Mouse (Mus musculus) thymus, adult 18-20 months (tissue): ENCODE results near the gene Anxa5.

Source experiments
- DNase-seq, 2 experiments: peaks; one replicate each; pipeline ENCODE4 v3.0.0; 2022; ENCODE audit warnings: mixed read lengths in 2 of 2

Gene Anxa5

GRCm38 (mm10) chr3:36488367-36488766 lies 12.7 kb upstream of the Anxa5 start:
- no peak for DNase-seq

- DNase-seq = no peak
Measured at GRCm38 (mm10) chr3:36486881-36487280, 11.2 kb upstream of the Anxa5 start.

- DNase-seq = no peak
Measured at GRCm38 (mm10) chr3:36486176-36486575, 10.5 kb upstream of the Anxa5 start.

- DNase-seq = no peak
Measured at GRCm38 (mm10) chr3:36484292-36484691, 8.6 kb upstream of the Anxa5 start.

GRCm38 (mm10) chr3:36482940-36483339 lies 7.2 kb upstream of the Anxa5 start:
- DNase-seq = no peak

GRCm38 (mm10) chr3:36481776-36482193 lies 6.1 kb upstream of the Anxa5 start:
- DNase-seq = no peak

DNA sequence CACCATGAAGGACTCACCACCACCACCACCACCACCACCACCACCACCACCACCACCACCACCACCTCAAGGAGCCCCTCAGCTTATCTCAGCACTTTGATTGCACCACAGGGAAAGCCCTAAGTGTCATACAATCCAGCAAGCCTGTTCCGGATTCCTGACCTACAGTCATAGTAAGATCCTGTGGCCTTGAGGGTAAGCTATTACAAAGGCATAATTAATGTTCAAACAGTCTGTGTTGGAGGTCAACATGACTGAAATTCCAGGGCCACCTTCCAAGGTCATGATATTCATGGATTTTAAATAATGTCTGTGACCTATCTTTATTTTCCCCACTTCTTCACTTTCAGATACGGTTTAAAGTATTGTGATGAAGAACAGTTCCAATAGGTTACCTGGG lies 4.8 kb upstream of the Anxa5 start:
- DNase-seq = no peak

GRCm38 (mm10) chr3:36478776-36479175 lies 3.1 kb upstream of the Anxa5 start:
- DNase-seq = no peak

DNA sequence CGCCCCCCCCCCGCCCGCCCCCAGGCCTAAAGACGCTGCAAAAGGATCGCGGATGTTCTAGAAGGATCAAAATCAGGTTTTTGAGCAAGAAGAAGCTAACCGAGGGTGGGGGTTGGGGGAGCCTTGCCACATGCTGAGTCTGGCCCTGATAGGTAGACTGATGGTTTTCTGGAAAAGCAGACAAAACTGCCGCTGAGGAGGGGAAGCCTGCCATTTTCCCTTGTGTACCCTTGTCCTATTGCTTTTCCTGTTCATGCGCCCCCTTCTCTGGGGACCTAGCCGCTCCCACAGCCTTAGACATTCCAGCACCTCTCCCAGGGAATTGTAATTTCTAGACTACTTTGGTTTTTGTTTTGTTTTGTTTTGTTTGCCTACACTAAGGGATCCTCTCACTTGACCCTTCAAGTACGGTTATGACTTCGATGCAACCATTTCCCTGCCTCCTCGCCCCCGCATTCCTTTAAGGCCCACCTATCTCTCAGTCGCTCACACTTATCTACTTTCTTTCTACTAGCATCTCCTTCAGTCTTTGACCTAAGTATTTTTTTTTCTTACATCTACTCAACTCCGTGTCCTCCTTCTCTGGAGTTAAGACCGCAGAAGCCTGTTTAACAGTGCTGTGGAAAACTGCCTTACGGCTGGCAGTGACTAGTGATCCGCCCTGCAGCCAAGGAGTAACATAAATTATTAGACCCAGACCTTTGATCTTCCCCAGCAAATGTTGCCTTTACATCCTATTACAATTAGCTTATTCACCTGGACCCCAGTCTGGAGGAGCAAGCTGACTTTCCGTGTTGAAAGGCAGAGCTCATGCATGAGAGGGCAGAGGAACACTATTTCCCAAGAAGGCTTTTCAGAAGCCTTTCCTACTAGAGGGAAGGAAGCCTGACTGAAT lies 814 bp upstream of the Anxa5 start:
- DNase-seq = peak in 1 of 2 experiments; percentile 28

- DNase-seq = no peak
Measured at GRCm38 (mm10) chr3:36474938-36475483, 683 bp downstream of the Anxa5 start.

DNA sequence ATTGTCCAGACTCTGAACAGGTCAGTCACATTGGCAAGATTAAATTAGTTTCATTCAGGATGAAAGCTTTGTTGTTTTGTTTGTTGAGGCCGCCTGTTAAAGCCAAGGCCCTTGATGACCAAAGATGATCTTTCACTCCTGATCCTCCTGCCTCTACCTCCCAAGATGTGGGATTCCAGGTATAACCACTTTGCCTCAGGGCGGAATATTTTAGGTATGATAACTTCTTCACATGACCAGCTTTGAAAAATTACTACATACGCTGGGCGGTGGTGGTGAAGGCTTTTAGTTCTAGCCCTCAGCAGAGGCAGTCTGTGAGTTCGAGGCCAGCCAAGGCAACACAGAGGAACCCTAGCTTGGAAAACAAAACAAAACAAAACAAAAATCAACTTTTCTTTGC lies 1.3 kb downstream of the Anxa5 start:
- no peak for DNase-seq

- DNase-seq = no peak
Measured at GRCm38 (mm10) chr3:36473222-36473621, 2.5 kb downstream of the Anxa5 start.

DNA sequence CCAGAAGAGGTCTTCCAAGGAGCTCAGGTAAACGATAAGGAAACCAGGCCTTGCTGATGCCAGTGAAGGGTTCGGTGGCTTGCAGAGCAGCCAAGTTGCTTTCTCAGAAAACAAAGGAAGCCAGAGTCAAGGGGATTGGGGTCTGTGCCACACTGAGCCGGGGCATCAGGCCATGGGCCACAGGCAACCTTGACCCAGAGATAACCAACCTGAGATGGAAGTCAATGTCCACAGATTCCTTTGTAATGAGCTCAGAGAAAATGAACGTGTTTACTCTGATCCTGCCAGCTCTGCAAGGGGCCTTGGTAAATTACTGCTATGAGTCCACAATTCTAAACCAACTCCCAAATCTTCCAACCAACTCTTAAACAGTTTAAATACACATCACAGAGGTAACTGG lies 3.8 kb downstream of the Anxa5 start:
- DNase-seq = no peak

DNA sequence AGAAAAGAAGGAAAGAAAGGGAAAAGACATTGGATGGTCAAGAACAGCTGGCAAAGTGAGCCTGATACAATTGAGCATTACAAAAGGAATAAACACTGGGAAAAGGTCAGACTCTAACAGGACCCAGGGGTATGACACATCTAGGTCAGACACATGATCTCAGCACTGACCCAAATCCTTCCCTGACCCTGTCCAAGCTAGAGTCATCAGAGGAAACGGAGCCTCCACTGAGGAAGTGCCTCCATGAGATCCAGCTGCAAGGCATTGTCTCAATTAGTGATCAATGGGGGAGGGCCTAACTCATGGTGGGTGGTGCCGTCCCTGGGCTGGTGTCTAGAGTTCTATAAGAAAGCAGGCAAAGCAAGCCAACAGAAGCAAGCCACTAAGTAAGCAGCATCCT lies 6.8 kb downstream of the Anxa5 start:
- no peak for DNase-seq

- no peak for DNase-seq
Measured at GRCm38 (mm10) chr3:36467632-36468031, 8.1 kb downstream of the Anxa5 start.

DNA sequence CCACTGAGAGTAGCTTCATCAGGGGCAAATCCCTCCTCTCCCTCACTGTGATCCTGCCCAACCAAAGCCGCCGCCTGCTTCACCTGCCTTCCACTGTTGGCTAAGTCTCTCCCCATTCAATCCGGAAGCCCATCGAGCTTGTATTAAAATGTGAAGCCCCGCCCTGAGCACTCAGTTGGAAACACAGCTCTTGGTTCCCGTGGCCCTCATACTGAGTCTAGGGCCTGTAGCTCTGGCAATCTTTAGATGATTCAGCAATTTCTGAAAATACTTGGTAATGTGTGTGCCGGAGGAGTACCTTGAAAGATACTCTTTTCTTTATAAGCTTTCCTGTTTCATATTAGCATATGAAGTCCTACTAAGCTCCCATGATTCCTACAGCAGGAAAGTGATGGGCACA lies 10.2 kb downstream of the Anxa5 start:
- no peak for DNase-seq

DNA sequence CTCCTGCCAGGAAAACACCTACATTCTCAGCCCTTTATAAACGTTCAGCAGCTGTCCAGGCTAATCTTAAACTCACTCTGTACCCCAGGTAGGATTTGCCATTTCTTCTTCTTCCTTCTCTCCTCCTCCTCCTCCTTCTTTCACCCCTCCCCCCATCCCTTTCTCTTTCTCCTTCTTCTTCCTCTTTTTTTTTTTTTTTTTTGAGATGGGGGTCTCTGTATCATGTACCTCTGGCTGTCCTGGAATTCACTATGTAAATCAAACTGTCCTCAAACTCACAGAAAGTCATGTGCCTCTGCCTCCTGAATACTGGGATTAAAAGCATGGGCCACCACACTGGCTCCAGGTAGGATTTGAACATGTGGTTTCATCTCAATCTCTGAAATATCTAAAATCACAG lies 13.3 kb downstream of the Anxa5 start:
- DNase-seq = no peak

GRCm38 (mm10) chr3:36461819-36462218 lies 13.9 kb downstream of the Anxa5 start:
- no peak for DNase-seq

DNA sequence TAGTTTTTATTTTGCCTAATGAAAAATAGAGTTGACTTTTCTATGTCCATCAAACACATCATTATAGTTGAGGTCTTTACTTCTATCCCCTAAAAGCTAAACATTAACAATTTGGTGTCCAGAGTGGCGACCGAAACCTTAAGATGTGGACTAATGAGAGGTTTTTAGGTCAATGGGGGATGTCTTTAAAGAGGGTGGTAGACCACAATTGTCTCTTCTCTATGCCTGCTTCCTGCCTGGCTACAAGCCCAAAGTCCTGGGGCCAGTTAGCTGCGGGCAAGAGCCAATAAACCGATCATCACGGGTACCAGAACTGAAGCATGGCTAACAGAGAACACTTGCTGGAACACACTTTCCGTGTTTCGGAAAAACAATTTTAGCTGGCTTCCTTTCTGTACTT lies 15.0 kb downstream of the Anxa5 start:
- no peak for DNase-seq

- no peak for DNase-seq
Measured at GRCm38 (mm10) chr3:36455566-36455965, 20.1 kb downstream of the Anxa5 start.

DNA sequence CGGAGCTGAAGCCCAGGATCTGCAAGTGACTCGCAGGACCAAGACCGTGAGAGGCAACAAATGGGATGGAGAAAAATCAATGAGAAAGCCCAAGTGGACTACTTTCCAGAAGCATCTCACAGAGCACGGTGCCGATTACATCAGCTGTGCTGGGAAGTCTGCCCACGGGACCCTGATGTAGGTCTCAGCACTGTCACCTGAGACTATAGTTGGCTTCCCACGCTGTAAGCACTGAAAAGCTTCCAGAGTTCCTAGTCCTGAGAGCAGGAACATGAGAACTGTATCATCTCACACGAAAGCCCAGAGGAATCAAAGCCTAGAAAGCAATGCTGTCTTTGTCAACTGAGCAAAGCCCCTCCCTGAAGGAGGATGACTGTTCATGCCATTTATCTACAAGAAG lies 20.6 kb downstream of the Anxa5 start:
- no peak for DNase-seq

GRCm38 (mm10) chr3:36452502-36452901 lies 23.2 kb downstream of the Anxa5 start:
- no peak for DNase-seq

- no peak for DNase-seq
Measured at GRCm38 (mm10) chr3:36449292-36450165, 26.2 kb downstream of the Anxa5 start.

GRCm38 (mm10) chr3:36446918-36447317 lies 28.8 kb downstream of the Anxa5 start:
- no peak for DNase-seq
